In genomic region chr7:25681341-25682231, GRCm38 (mm10) we compare ENCODE assay signal across 7 mouse cellular contexts. TPM values are rescaled to one million over a fixed set of nuclear protein-coding genes. Genes with fewer than 3 reads are reported as not detected.
DNase-seq lines count a peak whose midpoint lies in the region; ATAC-seq and TF ChIP-seq lines count a peak whose summit lies in the region.

No protein-coding gene starts in this region.

- peaks cover 22% of the 10 kb centered on the region for H3K4me1 ChIP-seq in testis, adult 2 months (ENCODE audit: control insufficient read depth, insufficient read depth, low read length)
- H3K4me1 ChIP-seq in hindbrain, embryonic 10.5 days (replicated peaks), result peaks cover 38% of the 10 kb centered on the region
- H3K4me1 ChIP-seq in midbrain, embryonic 14.5 days (ENCODE audit: control insufficient read depth, insufficient read depth, low read length), result peaks cover 16% of the 10 kb centered on the region

- 0 out of 2 replicates have a peak overlapping the region, but pooled peaks have one; percentile 19 for H3K27ac ChIP-seq in testis, adult 2 months (ENCODE audit: control insufficient read depth, insufficient read depth, low read depth, low read length)
- no peak overlapping the region for H3K27ac ChIP-seq in hindbrain, embryonic 10.5 days
- peak overlapping the region; percentile 96 for H3K27ac ChIP-seq in midbrain, embryonic 14.5 days (replicated peaks; ENCODE audit: low read depth, low read length)

- no peaks in the 10 kb centered on the region for H3K9me3 ChIP-seq in hindbrain, embryonic 10.5 days
- H3K9me3 ChIP-seq in midbrain, embryonic 14.5 days (ENCODE audit: control insufficient read depth, low read length), result no peaks in the 10 kb centered on the region

- peak overlapping the region; percentile 57 for H3K4me3 ChIP-seq in testis, adult 2 months (ENCODE audit: control insufficient read depth, low read depth, low read length)
- H3K4me3 ChIP-seq in hindbrain, embryonic 10.5 days, result peak overlapping the region; percentile 67
- H3K4me3 ChIP-seq in midbrain, embryonic 14.5 days (replicated peaks; ENCODE audit: low read depth, low read length), result peak overlapping the region; percentile 63

- H3K27me3 ChIP-seq in testis, adult 2 months (ENCODE audit: control insufficient read depth, insufficient read depth, low read length), result no peaks in the 10 kb centered on the region
- peaks cover 47% of the 10 kb centered on the region for H3K27me3 ChIP-seq in hindbrain, embryonic 10.5 days (ENCODE audit: insufficient read depth, poor library complexity, severe bottlenecking)
- H3K27me3 ChIP-seq in midbrain, embryonic 14.5 days (ENCODE audit: control insufficient read depth, insufficient read depth, low read length), result peaks cover 11% of the 10 kb centered on the region

- no peak for TF ChIP-seq POLR2A in testis, adult 2 months (IDR thresholded peaks at IDR 0.05; ENCODE audit: control insufficient read depth, low read depth, low read length)

- peak overlapping the region; percentile 58 for H3K4me2 ChIP-seq in midbrain, embryonic 14.5 days (ENCODE audit: low read length)

- TF ChIP-seq CTCF in testis, adult 2 months (IDR thresholded peaks at IDR 0.05; ENCODE audit: control insufficient read depth, insufficient read depth, insufficient replicate concordance, low read depth, low read length), result no peak

- H3K36me3 ChIP-seq in testis, adult 2 months (ENCODE audit: control insufficient read depth, insufficient read depth, low read length), result no peaks in the 10 kb centered on the region
- H3K36me3 ChIP-seq in hindbrain, embryonic 10.5 days, result peaks cover 22% of the 10 kb centered on the region
- H3K36me3 ChIP-seq in midbrain, embryonic 14.5 days (ENCODE audit: control insufficient read depth, insufficient read depth, low read length), result no peaks in the 10 kb centered on the region

- peak; percentile 34; the same call in 1 of the 2 replicates for ATAC-seq in midbrain, embryonic 14.5 days (ENCODE audit: low FRiP score, low TSS enrichment)
- ATAC-seq in inflammation-experienced regulatory T-cells, adult 6 months, result no peak

- no peak for DNase-seq in testis, postnatal 14 days (ENCODE audit: low spot score)
- DNase-seq in hindbrain, embryonic 10.5 days (ENCODE audit: low spot score), result no peak
- DNase-seq in midbrain, embryonic 14.5 days, result no peak
- no peak for DNase-seq in frontal cortex, postnatal 36 days (ENCODE audit: low spot score in 2 of 2)
- no peak for DNase-seq in MN1 (ENCODE audit: low spot score)

- WGBS in hindbrain, embryonic 10.5 days, result 65% methylated on average over 15 of the region's 15 CpGs
- 69% methylated on average over 15 of the region's 15 CpGs for WGBS in midbrain, embryonic 14.5 days

- H3K9ac ChIP-seq in midbrain, embryonic 14.5 days (replicated peaks; ENCODE audit: low read length), result peak overlapping the region; percentile 20; the same call in 1 of the 2 replicates

RNA-seq across cellular contexts. Expression of gene B9d2, which starts 1.0 kb away (rescaled TPM):
- polyA plus RNA-seq in testis, adult 2 months (2012; rRNA removed), result 18.6 and 19.4 TPM in 2 replicates
- 38.3 and 44.6 TPM in 2 replicates for polyA plus RNA-seq in hindbrain, embryonic 10.5 days (2016; fragmentation: Nextera tagmentation; extraction: Ambion mirVana)
- polyA plus RNA-seq in midbrain, embryonic 14.5 days (2014; fragmentation: Nextera tagmentation; extraction: Ambion mirVana), result 44.3 and 47.9 TPM in 2 replicates
- 10 to 100 TPM; 55.9 to 76.1 (median 57.2) TPM for polyA plus RNA-seq in inflammation-experienced regulatory T-cells, adult 6 months (2017; shearing (Covaris generic))

RNA-seq across cellular contexts. Expression of gene Tgfb1, which starts 5.2 kb away (rescaled TPM):
- polyA plus RNA-seq in testis, adult 2 months (2012; rRNA removed), result 6.8 and 6.9 TPM in 2 replicates
- polyA plus RNA-seq in hindbrain, embryonic 10.5 days (2016; fragmentation: Nextera tagmentation; extraction: Ambion mirVana), result 0.81 and 2.1 TPM in 2 replicates
- polyA plus RNA-seq in midbrain, embryonic 14.5 days (2014; fragmentation: Nextera tagmentation; extraction: Ambion mirVana), result 0.67 and 1.1 TPM in 2 replicates
- polyA plus RNA-seq in inflammation-experienced regulatory T-cells, adult 6 months (2017; shearing (Covaris generic)), result 1 to 10 TPM; 4.6 to 6.7 (median 5.4) TPM

RNA-seq across cellular contexts. Expression of gene Tmem91, which starts 6.6 kb away (rescaled TPM):
- polyA plus RNA-seq in testis, adult 2 months (2012; rRNA removed), result 17.4 and 19.0 TPM in 2 replicates
- 3.1 and 3.2 TPM in 2 replicates for polyA plus RNA-seq in hindbrain, embryonic 10.5 days (2016; fragmentation: Nextera tagmentation; extraction: Ambion mirVana)
- polyA plus RNA-seq in midbrain, embryonic 14.5 days (2014; fragmentation: Nextera tagmentation; extraction: Ambion mirVana), result 32.8 and 46.5 TPM in 2 replicates
- polyA plus RNA-seq in inflammation-experienced regulatory T-cells, adult 6 months (2017; shearing (Covaris generic)), result 10 to 100 TPM in 2 of 3 experiments, 1 to 10 TPM in 1; 8.2 to 23.6 (median 14.4) TPM

RNA-seq across cellular contexts. Expression of gene Exosc5, which starts 22.6 kb away (rescaled TPM):
- 466 and 545 TPM in 2 replicates for polyA plus RNA-seq in testis, adult 2 months (2012; rRNA removed)
- 75.6 and 76.4 TPM in 2 replicates for polyA plus RNA-seq in hindbrain, embryonic 10.5 days (2016; fragmentation: Nextera tagmentation; extraction: Ambion mirVana)
- polyA plus RNA-seq in midbrain, embryonic 14.5 days (2014; fragmentation: Nextera tagmentation; extraction: Ambion mirVana), result 38.3 and 41.3 TPM in 2 replicates
- polyA plus RNA-seq in inflammation-experienced regulatory T-cells, adult 6 months (2017; shearing (Covaris generic)), result 100 to 1,000 TPM in 2 of 3 experiments, 10 to 100 TPM in 1; 65.5 to 124 (median 103) TPM

RNA-seq across cellular contexts. Expression of gene Bckdha, which starts 22.8 kb away (rescaled TPM):
- polyA plus RNA-seq in testis, adult 2 months (2012; rRNA removed), result 69.0 and 76.6 TPM in 2 replicates
- polyA plus RNA-seq in hindbrain, embryonic 10.5 days (2016; fragmentation: Nextera tagmentation; extraction: Ambion mirVana), result 45.3 and 49.4 TPM in 2 replicates
- 40.6 and 46.3 TPM in 2 replicates for polyA plus RNA-seq in midbrain, embryonic 14.5 days (2014; fragmentation: Nextera tagmentation; extraction: Ambion mirVana)
- 10 to 100 TPM; 10.5 to 16.7 (median 15.5) TPM for polyA plus RNA-seq in inflammation-experienced regulatory T-cells, adult 6 months (2017; shearing (Covaris generic))
